Comparison of ENCODE assay signal across 8 mouse cellular contexts in genomic region chr10:22272914-22273683, GRCm38 (mm10).
A peak's percentile ranks its signal among the peaks of the same experiment; 100 is the strongest.
DNase-seq lines count a peak whose midpoint lies in the region; ATAC-seq and TF ChIP-seq lines count a peak whose summit lies in the region.
"Not testable (repeated sequence)": the region's sequence is repeated elsewhere in the genome, so short reads cannot be mapped to it uniquely, and the experiment has no call there.

No protein-coding gene starts in this region.

- H3K4me2 ChIP-seq in embryonic facial prominence, embryonic 13.5 days: peak overlapping the region; percentile 89
- H3K4me2 ChIP-seq in heart, embryonic 12.5 days: peak overlapping the region; percentile 99
- H3K4me2 ChIP-seq in stomach, postnatal 0 days (replicated peaks; ENCODE audit: low read depth): peak overlapping the region; percentile 66

- peak; percentile 36 for DNase-seq in adrenal gland, postnatal 10 days
- peak; percentile 61 for DNase-seq in induced T-regulatory cell, adult 2 months (ENCODE audit: low read depth)
- peak; percentile 39 for DNase-seq in limb, embryonic 10.5 days (ENCODE audit: low spot score)
- DNase-seq in lung, postnatal 14 days: peak; percentile 2
- peak; percentile 31 for DNase-seq in neural tube, embryonic 10.5 days (ENCODE audit: extremely low spot score, low spot score)
- DNase-seq in stomach, postnatal 0 days (ENCODE audit: low spot score): peak; percentile 74

- peaks cover 23% of the 10 kb centered on the region for H3K27me3 ChIP-seq in embryonic facial prominence, embryonic 13.5 days
- not testable (repeated sequence) for H3K27me3 ChIP-seq in heart, embryonic 12.5 days (replicated peaks); stomach, postnatal 0 days (ENCODE audit: control insufficient read depth, insufficient read depth, low read length)
- peaks cover 24% of the 10 kb centered on the region for H3K27me3 ChIP-seq in limb, embryonic 10.5 days (ENCODE audit: low read depth, poor library complexity, severe bottlenecking)

- not testable (repeated sequence) for ATAC-seq in embryonic facial prominence, embryonic 13.5 days (ENCODE audit: insufficient number of reproducible peaks, insufficient read depth, low FRiP score, low TSS enrichment, low read depth); heart, embryonic 12.5 days (ENCODE audit: insufficient number of reproducible peaks, low FRiP score)
- ATAC-seq in stomach, postnatal 0 days (ENCODE audit: low FRiP score, low TSS enrichment): peak; percentile 84

- TF ChIP-seq CTCF in stomach, postnatal 0 days (IDR thresholded peaks at IDR 0.05; ENCODE audit: low read depth): peak; percentile 17; the same call in 1 of the 2 replicates

- H3K4me3 ChIP-seq in embryonic facial prominence, embryonic 13.5 days: peak overlapping the region; percentile 51
- H3K4me3 ChIP-seq in heart, embryonic 12.5 days: peak overlapping the region; percentile 67
- peak overlapping the region; percentile 55 for H3K4me3 ChIP-seq in limb, embryonic 10.5 days
- peak overlapping the region; percentile 43 for H3K4me3 ChIP-seq in stomach, postnatal 0 days (ENCODE audit: low read depth, low read length)

- H3K9me3 ChIP-seq in embryonic facial prominence, embryonic 13.5 days; heart, embryonic 12.5 days (replicated peaks); limb, embryonic 10.5 days (replicated peaks); stomach, postnatal 0 days (ENCODE audit: control insufficient read depth, low read length): not testable (repeated sequence)

- H3K27ac ChIP-seq in embryonic facial prominence, embryonic 13.5 days; heart, embryonic 12.5 days (ENCODE audit: poor library complexity, severe bottlenecking); limb, embryonic 10.5 days; stomach, postnatal 0 days (replicated peaks): not testable (repeated sequence)

- not testable (repeated sequence) for TF ChIP-seq EP300 in stomach, postnatal 0 days (optimal IDR thresholded peaks at IDR 0.05)

- H3K9ac ChIP-seq in embryonic facial prominence, embryonic 13.5 days: peak overlapping the region; percentile 57
- H3K9ac ChIP-seq in heart, embryonic 12.5 days: peak overlapping the region; percentile 59
- not testable (repeated sequence) for H3K9ac ChIP-seq in stomach, postnatal 0 days (ENCODE audit: low read length)

- not testable (repeated sequence) for H3K36me3 ChIP-seq in embryonic facial prominence, embryonic 13.5 days; heart, embryonic 12.5 days; limb, embryonic 10.5 days; stomach, postnatal 0 days (ENCODE audit: control insufficient read depth, insufficient read depth, low read length)

- not testable (repeated sequence) for H3K4me1 ChIP-seq in embryonic facial prominence, embryonic 13.5 days; heart, embryonic 12.5 days (replicated peaks); stomach, postnatal 0 days (replicated peaks; ENCODE audit: control insufficient read depth, insufficient read depth)
- peaks cover 16% of the 10 kb centered on the region for H3K4me1 ChIP-seq in limb, embryonic 10.5 days

- 3% methylated on average over 37 of the region's 37 CpGs for WGBS in embryonic facial prominence, embryonic 13.5 days
- WGBS in heart, embryonic 12.5 days: under 1% methylated on average over 37 of the region's 37 CpGs
- 2% methylated on average over 37 of the region's 37 CpGs for WGBS in limb, embryonic 10.5 days
- 2% methylated on average over 31 of the region's 37 CpGs for WGBS in stomach, postnatal 0 days

Comparison
In these comparisons a context has a peak if more than half of its experiments do, and no peak if none do; other contexts are left out.
1. DNase-seq: peak in every context shown above with its lines; median percentile 74 in stomach, postnatal 0 days; 61 in induced T-regulatory cell, adult 2 months; 39 in limb, embryonic 10.5 days; 36 in adrenal gland, postnatal 10 days; 31 in neural tube, embryonic 10.5 days; 2 in lung, postnatal 14 days.